ENCODE assay signal across 35 mouse cellular contexts in genomic region chr7:127152464-127152863, GRCm38 (mm10). TPM values are rescaled to one million over a fixed set of nuclear protein-coding genes. Genes with fewer than 3 reads are reported as not detected.
"Had no signal": no experiment of that assay in that cellular context is flagged by ENCODE, and none has a peak within 500 bp of the region (broad histone marks: within the 10 kb centered on the region; RNA-seq: fewer than 3 reads in every experiment).

No protein-coding gene starts in this region.

- ATAC-seq: hindbrain, embryonic 16.5 days; hindbrain, postnatal 0 days; inflammation-experienced regulatory T-cells, adult 6 months; intestine, embryonic 15.5 days; intestine, embryonic 16.5 days; intestine, postnatal 0 days had no signal

- H3K4me1 ChIP-seq: hindbrain, embryonic 12.5 days; hindbrain, embryonic 13.5 days; hindbrain, embryonic 15.5 days; intestine, embryonic 15.5 days; kidney, embryonic 15.5 days had no signal

- H3K36me3 ChIP-seq: heart, embryonic 12.5 days; heart, embryonic 13.5 days; heart, embryonic 15.5 days; hindbrain, embryonic 12.5 days; hindbrain, embryonic 13.5 days; hindbrain, embryonic 15.5 days; intestine, embryonic 15.5 days; kidney, embryonic 15.5 days had no signal

- H3K27ac ChIP-seq: heart, embryonic 13.5 days; hindbrain, embryonic 12.5 days; hindbrain, embryonic 13.5 days; hindbrain, embryonic 14.5 days; hindbrain, embryonic 15.5 days; hindbrain, postnatal 0 days; intestine, embryonic 15.5 days; kidney, embryonic 15.5 days; kidney, postnatal 0 days; layer of hippocampus, adult 2 months; left cerebral cortex, adult 2 months had no signal

- H3K27me3 ChIP-seq: heart, embryonic 12.5 days; heart, embryonic 13.5 days; heart, embryonic 15.5 days; hindbrain, embryonic 12.5 days; hindbrain, embryonic 13.5 days; hindbrain, embryonic 15.5 days; intestine, embryonic 15.5 days; kidney, embryonic 15.5 days had no signal

- H3K9ac ChIP-seq: heart, embryonic 12.5 days; heart, embryonic 13.5 days; heart, embryonic 15.5 days; hindbrain, embryonic 12.5 days; hindbrain, embryonic 13.5 days; hindbrain, embryonic 14.5 days; hindbrain, embryonic 15.5 days; intestine, embryonic 15.5 days; kidney, embryonic 15.5 days had no signal

- H3K9me3 ChIP-seq: heart, embryonic 12.5 days; heart, embryonic 15.5 days; hindbrain, embryonic 12.5 days; hindbrain, embryonic 13.5 days; hindbrain, embryonic 15.5 days; intestine, embryonic 15.5 days; kidney, embryonic 15.5 days had no signal

- DNase-seq: heart, postnatal 10 days; heart, postnatal 14 days; heart, postnatal 36 days; heart, postnatal 4 days; kidney, adult 11 months; kidney, adult 18-20 months; kidney, adult 2 months; kidney, adult 8-10 months; kidney, adult 9 months; kidney, postnatal 10 days; kidney, postnatal 14 days; kidney, postnatal 25 days; kidney, postnatal 36 days; kidney, postnatal 4 days; layer of hippocampus, adult 9-11 months; layer of hippocampus, postnatal 36 days had no signal

- H3K4me3 ChIP-seq: heart, embryonic 12.5 days; heart, embryonic 13.5 days; heart, embryonic 15.5 days; hindbrain, embryonic 12.5 days; hindbrain, embryonic 13.5 days; hindbrain, embryonic 15.5 days; intestine, embryonic 15.5 days; kidney, embryonic 15.5 days; layer of hippocampus, adult 2 months; left cerebral cortex, adult 2 months had no signal

- H3K4me2 ChIP-seq: heart, embryonic 11.5 days; heart, embryonic 12.5 days; heart, embryonic 13.5 days; heart, embryonic 15.5 days; hindbrain, embryonic 12.5 days; hindbrain, embryonic 13.5 days; hindbrain, embryonic 14.5 days; hindbrain, embryonic 15.5 days; intestine, embryonic 15.5 days; kidney, embryonic 15.5 days had no signal

RNA-seq across cellular contexts. Expression of gene Spn, which starts 14.8 kb away (rescaled TPM):
- polyA plus RNA-seq: hindbrain, embryonic 12.5 days; hindbrain, embryonic 14.5 days; hindbrain, embryonic 16.5 days had no signal

RNA-seq across cellular contexts. Expression of gene Qprt, which starts 30.4 kb away (rescaled TPM):
- total RNA-seq: heart, postnatal 14 days; heart, postnatal 25 days; heart, postnatal 36 days; layer of hippocampus, adult 2 months had no signal

RNA-seq across cellular contexts. Expression of gene Mylpf, which starts 56.2 kb away (rescaled TPM):
- total RNA-seq: hindbrain, postnatal 0 days had no signal
